Mouse (Mus musculus): Measurements from ENCODE around the gene Cd83.

Cd83 gene

DNA sequence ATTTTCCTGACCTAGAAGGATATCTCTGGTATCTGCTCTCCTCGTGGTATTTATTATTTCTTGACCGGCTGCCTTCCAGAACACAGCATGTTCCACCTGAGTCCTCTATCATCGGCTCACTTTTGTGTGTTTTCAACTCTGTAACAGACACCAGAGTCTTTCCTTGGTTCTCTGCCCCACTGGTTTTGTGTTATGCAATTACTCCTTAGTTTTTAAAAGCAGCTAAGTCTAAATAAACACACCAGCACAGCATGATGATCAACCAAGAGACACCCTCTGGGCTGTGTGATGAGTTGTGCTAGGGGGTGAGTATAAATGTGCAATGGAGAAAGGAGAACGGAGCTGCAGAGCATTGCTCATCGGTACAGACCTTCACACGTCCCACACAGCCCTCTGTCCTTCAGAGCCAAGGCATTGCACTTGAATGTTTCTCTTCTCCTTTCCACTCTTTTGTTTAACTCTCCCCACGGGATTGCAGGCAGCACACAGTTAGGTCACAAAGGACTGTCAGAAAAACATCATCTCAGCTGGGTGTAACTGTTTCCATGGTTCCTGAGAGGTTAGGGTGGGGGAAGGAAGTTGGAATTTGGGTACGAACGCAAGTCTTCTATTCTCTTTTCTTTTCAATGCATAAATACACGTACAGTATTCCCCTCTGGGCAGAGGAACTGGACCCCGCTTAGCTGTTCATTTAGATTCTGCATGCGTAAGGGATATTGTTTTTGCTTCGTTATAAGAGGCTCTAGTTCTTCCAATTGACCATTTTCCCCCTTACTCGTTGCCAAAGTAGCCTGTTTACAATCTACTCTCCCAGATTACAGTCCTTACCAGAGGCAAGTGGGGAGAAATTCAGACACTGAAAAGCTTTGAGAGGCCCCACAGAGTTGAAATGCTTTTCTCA, 22.0 kb downstream of the Cd83 start:
- no peak for DNase-seq (ENCODE audit: low spot score in 2 of 2)

DNA sequence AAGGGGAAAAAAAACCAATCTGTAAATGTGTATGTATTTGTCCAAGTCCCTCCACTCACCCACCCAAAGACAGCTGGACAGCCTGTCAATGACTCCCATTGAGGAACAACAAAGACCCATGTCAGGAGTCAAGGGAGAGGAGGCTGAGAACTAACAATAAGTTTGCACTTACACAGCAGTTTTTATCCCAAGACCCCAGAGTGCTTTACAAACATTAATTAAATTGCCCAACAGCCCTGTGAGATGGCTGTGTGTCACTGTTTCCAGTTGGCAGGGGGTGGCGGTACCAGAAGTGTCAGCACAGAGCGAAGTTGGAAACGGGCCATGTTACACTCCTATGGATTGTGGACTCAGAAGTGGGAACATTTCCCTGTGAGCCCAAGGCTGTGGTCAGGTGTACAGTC, 22.7 kb downstream of the Cd83 start:
- DNase-seq (ENCODE audit: low spot score in 2 of 2), result no peak

DNA sequence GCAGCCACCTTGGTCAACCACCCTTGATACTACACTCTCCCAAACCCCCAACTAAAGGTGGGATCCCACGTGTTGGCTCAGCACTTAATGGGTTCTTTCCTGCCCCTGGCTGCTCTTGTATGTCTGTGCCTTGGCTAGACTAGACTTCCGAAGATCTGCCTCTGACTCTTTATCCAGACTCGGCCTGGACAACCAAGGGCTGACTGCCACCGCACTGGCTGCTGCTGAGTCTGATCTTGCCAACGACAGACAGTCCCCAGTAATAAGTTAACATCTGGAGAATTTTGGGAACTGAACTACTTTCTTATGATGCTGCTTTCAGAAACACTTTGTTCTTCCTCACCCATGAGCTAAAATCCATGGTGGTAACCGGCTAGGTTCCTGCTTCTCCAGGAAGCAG, 26.0 kb downstream of the Cd83 start:
- no peak for DNase-seq (ENCODE audit: low spot score in 2 of 2)

DNA sequence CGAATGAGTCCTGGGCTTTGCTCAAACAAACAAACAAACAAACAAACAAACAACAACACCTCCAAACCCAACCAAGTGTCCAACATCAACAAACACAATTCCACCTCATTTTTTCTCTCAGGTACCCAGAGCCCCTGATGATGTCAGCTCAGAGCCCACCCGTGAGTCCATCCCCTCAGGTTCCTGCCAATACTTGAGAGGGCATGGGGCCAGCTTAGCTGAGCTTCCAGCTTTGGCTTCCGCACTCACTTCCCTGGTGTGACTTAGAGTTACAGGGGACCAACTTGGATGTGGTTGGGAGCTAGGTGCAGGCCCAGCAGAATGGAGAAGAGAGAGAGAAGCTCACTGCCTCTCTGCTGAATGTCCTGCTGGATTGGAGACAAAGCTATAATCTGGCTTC, 27.3 kb downstream of the Cd83 start:
- no peak for DNase-seq (ENCODE audit: low spot score in 2 of 2)

DNA sequence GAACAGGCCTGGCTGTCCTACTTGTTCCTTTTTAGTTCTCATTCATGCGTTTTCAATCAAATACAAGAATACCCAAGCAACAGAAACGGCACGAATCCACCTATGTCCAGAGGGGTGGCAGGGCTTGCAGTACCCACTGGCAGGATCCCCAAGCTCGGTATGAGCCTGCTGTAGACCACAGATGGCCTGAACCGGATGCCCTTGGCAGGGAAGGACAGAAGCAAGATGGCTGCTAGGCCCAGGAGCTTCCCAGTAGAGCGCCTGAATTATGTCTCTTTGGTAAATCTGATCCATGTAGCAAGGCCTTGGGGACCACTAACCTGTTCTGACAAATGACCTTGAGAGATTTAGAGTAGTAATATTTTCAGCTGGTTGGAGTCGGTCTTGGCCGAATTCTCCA, 28.9 kb downstream of the Cd83 start:
- DNase-seq (ENCODE audit: low spot score in 2 of 2), result no peak

DNA sequence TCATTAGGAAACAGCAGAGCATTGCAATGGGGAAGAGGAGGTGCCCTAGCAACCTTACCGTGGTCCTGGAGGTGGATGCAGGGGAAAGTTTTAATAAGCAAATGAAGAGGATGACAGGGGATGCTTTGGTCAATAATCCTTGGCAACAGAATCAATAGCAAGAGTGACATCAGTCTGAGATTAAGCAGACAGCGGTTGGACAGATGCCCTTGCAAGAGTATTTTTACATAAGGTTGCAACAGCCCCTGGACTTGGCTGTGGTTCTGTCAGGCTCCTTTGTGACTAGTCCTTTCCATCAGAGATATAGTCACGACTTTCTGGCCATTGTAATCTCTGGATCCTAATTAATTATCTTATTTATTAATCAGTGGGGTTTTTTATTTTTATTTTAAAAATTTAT, 32.9 kb downstream of the Cd83 start:
- DNase-seq (ENCODE audit: low spot score in 2 of 2), result no peak

DNA sequence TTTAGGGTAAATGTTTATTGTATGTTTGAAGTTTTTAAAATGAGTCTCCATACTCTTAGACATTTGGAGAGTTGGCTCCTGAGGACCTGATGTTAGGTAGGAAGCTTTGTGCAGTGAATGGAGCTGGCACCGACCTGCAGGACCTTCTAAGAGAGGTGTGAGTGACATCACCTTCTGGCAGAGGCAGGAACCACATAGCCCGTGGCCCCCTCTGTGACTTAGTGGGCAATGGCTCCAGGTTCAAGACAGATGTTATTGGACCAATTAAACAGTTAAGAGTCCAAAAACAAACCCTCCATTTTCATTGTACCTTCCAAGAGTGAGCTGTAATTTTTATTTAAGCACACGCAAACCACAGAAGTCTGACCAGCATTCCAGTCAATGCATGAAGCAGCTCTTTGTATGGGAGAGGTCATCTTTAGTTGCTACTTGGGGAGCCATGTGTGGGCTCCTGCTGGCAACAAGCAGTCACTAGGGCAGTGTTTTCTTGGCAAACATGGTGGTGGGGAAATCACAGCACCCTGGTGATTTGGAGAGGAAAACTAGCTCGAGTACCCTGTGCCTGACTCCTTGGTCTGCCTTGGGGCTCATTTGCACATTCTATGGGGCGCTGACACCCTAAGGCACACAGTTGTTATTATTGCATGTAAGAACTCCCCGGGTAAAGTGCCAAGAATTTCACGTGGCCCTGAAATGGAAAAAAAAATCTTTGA, 33.9 kb downstream of the Cd83 start:
- no peak for DNase-seq (ENCODE audit: low spot score in 2 of 2)

DNA sequence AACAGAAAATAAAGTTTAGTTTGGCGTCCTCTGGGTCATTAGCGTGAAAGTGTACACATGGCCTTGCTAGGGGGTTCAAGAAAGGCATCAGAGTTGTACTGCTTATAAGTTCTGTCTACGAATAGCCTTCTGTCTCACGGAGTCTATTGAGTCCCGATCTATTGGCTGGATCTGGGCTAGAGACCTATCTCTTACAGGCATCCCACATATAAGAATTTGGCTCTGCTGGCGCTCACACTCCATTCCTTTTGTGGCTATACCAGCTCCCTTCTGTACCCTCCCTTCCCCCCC, 34.4 kb downstream of the Cd83 start:
- DNase-seq (ENCODE audit: low spot score in 2 of 2), result no peak

DNA sequence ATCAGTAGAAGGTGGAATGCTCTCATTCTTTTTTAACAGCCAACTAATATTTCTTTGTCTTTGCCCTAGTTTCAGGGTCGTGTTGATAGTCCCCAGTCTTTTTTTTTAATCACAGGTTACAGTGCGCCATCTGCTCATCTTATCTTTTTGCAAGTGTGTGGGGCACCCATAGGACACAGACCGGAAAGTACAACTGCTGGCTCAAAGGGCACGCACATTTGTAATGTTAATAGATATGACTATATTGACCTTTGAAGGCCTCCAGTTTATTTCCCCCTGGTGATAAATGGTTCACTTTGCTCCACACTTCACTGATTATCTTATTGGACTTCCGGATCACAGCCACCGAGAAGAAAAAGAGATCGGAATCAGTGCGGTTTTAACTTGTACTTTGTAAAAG, 35.5 kb downstream of the Cd83 start:
- no peak for DNase-seq (ENCODE audit: low spot score in 2 of 2)

DNA sequence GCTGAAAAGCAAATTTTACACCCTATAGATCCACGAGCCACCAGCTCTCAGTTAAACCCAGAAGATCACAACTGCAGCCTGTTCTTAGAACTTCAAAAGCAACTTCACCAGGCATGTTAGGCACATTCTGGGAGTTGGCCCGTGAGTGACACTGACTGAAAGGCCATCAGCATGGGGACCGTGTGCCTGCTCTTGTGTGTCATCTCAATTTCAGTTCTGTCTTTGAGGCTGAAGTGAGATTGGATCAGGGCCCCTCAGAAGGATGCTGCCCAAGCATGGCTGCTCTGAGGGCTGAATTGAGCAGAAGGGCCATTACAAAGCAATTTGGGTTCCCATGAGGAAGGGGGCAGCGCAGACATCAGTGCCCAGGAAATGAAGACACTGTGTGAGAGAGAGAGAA, 37.7 kb downstream of the Cd83 start:
- no peak for DNase-seq (ENCODE audit: low spot score in 2 of 2)

DNA sequence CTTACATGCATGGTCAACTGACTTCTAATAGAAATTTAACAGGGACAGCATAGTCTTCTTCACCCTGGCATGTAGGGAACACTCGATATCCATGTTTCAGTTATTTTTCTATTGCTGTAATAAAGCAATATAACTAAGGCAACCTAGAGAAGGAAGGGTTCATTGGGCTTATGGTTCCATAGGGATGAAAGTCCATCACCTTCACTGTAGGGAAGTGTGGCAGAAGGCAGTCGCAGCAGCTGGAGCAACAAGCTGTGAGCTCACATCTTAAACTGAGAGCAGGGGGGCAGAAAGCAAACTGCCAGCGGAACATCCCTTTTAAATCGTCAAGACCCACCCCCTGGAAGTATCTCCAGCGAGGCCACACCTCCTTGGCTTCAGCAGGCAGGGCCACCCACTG, 44.1 kb downstream of the Cd83 start:
- no peak for DNase-seq (ENCODE audit: low spot score in 2 of 2)

DNA sequence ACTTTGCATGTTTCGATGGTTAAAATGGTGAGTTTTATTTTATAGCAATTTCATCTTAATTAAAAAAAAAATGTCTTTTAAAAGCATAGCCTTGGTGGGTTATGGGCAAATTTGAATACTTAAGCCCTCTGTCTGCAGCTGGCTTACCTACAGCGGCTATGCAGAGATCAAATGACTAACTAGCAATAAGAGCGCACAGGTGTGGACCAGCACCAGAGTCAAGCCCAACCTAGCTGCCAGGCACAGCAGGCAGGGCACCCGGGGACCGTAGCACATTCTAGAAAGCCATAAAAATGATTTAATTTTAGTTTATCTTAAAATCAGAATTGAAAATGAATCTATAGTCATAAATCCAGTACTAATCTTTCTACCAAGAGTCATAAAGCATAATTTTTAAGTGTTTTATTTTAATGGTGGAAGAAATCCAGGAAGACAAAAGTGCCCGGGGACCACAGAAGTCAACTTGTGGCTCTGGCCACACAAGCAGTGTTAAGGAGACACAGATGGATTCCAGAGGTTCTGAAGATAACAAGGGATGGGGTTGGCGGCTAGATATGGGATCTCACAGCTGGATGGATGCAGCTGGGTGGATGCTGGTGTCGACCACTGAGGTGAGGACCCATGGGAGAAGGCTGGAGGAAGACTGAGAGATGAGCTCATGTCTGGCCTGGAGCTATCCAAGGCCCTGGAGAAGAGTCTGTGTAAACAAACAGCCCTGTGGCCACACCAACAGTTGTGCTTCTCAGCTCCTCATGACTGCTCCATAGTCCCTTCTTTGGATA, 46.5 kb downstream of the Cd83 start:
- DNase-seq (ENCODE audit: low spot score in 2 of 2), result no peak

DNA sequence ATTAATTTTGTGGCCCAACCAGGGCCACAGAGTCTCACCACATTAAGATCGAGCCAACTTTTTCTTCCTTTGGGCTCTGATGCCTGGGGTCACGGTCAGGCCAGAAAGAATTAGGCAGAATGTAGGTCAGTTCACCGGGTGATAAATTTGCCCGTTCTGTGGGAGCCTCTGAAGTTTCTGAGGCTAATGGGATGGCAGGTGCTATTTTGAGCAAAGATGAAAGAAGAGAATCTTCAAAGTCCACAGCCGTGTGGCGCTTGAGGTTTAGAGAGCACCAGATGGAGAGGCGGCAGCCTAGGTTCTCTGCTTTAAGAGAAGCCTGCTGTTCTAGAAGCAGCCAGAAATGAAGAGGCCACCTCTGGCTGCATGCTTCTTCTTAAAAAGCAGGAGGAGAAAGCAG, 48.2 kb downstream of the Cd83 start:
- DNase-seq (ENCODE audit: low spot score in 2 of 2), result no peak

DNA sequence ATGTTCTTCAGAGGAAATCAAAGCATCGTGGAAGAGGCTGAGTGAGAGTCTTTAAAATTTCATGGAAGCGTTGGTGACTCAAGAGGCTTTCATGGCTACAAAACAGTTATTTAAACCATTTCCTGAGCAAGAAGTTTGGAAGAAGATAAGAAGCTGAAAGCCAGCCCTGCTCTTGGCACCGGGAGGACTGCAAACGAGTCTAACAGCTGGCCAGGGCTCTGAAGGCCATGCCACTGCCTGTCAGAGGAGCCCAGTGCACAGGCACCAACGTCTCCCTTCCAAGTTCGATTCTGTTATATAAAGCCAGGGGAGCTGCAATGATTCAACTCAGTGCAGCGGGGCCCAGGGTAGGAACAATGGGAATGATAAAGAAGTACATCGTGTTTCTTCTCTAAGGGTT, 51.8 kb downstream of the Cd83 start:
- DNase-seq (ENCODE audit: low spot score in 2 of 2), result no peak

DNA sequence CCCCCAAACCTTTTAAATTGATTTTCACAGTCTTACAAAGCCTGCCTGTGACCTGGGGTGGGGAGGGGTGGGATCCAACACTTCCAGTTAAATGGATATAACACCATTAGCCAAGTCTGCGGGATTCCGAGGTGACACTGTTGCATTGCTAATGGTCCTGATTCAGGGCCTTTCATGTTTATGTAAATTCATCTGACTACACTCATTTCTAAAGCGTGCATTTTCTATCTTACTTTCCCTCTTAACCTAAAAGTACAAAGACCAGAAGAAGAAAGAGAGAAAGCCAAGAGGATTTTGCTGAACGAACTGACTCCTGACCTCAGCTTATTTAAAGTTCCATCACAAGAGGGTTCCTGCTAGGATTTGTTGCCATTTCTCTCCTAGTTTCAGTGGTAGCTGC, 53.2 kb downstream of the Cd83 start:
- DNase-seq (ENCODE audit: low spot score in 2 of 2), result no peak

DNA sequence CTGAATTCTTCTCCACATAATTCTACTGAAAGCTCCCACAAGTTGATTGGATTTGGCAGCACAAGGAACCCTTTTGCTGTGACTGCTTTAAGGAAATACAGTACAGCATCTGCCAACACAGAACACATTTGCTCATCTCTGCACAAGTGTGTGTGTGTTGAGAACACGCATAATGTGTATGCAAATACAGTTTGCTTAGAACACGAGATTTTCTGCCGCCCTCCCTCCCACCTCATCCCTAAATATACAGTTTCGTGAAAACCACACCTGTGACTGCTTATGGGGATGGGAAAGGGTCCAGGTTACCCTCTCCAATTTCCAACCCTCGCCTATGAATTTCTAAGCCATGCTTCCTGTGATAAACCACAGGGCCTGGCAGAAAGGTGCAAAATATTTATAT, 60.6 kb downstream of the Cd83 start:
- no peak for DNase-seq (ENCODE audit: low spot score in 2 of 2)

DNA sequence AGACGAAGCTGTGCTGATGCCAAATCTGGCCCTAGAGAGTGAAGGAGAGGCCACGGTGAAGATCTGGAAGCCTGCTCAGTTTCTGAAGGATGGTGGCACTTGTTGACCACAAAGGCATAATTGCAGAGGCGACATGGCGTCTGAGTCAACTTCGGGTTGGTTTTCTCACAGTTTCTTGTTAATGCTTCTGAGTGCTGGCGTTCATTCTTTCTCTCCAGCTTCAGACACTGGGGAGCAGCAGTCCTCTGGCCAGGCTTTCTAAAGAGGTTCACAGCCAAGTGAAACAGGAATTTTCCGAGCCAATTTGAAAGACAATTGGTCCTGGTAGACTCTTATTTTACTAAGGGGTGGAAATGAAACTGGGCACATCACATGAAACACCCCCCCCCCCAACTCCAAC, 62.6 kb downstream of the Cd83 start:
- no peak for DNase-seq (ENCODE audit: low spot score in 2 of 2)

DNA sequence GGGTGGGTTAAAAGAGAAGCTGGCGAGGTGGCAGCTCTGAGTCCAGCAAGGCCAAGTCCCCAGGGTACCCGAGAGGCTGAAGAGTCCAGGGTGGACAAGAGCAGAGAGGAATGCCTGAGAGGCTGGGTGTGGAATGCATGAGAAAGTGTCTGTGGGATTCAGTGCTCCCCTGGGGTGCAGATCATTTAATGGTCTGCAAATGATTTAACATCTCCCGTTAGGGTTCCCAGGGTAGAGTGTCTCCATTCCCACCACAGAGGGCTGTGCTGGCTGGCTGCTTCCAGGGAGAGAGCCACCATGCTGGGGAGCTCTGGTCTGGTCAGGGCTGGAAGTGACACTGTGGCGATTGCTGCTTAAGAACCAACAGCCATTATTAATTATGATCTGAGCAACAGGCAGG, 65.2 kb downstream of the Cd83 start:
- DNase-seq (ENCODE audit: low spot score in 2 of 2), result no peak

DNA sequence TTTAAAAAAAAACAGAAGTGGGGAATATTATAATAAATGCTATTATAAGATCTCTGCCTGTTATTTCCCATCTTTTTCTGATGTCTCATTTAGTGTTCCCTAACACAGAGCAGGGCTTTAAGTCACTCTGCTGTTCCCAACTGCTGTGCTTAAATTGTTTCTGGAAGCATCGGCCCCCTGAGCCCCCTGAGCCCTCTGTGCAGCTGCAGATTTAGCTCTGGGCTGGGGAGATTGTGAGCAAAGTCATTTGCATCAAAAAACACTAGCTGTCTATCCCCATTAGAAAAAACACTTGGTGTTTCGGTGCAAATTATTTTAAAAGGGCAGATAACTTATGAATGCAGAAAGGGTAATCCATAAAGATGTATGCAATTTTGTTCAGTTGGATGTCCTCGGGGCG, 66.5 kb downstream of the Cd83 start:
- no peak for DNase-seq (ENCODE audit: low spot score in 2 of 2)
